Mouse (Mus musculus): ENCODE results near the gene Stard10. TPM values are rescaled to one million over a fixed set of nuclear protein-coding genes. Genes with fewer than 3 reads are reported as not detected.

The Stard10 gene
- polyA plus RNA-seq, 1 experiment from 2014 or later, result 74.1 TPM

- no peaks in the 10 kb centered on the region for H3K27me3 ChIP-seq (ENCODE audit: insufficient read depth, low read length)
- no peak for TF ChIP-seq CTCF (IDR thresholded peaks at IDR 0.05; ENCODE audit: low read depth)
- H3K4me2 ChIP-seq (ENCODE audit: low read length), result no peak overlapping the region
- 69% methylated on average over 4 of the region's 4 CpGs for WGBS
- ATAC-seq (replicated peaks; ENCODE audit: low FRiP score, low read depth), result no peak
- H3K4me3 ChIP-seq (replicated peaks; ENCODE audit: low read depth, low read length), result no peak overlapping the region
- no peaks in the 10 kb centered on the region for H3K36me3 ChIP-seq (ENCODE audit: insufficient read depth, low read length)
- DNase-seq (ENCODE audit: low spot score), result no peak
- peaks cover 31% of the 10 kb centered on the region for H3K4me1 ChIP-seq (replicated peaks; ENCODE audit: insufficient read depth, low read length)
- H3K9me3 ChIP-seq (replicated peaks; ENCODE audit: low read length), result no peaks in the 10 kb centered on the region
- H3K9ac ChIP-seq (ENCODE audit: low read depth, low read length), result no peak overlapping the region
- no peak overlapping the region for H3K27ac ChIP-seq
Observed at GRCm38 (mm10) chr7:101318848-101319247, 2.0 kb downstream of the Stard10 start.

GRCm38 (mm10) chr7:101319796-101320195 lies 2.9 kb downstream of the Stard10 start:
- ATAC-seq (replicated peaks; ENCODE audit: low FRiP score, low read depth), result no peak
- H3K9me3 ChIP-seq (replicated peaks; ENCODE audit: low read length), result no peaks in the 10 kb centered on the region
- no peak for TF ChIP-seq CTCF (IDR thresholded peaks at IDR 0.05; ENCODE audit: low read depth)
- DNase-seq (ENCODE audit: low spot score), result no peak
- H3K36me3 ChIP-seq (ENCODE audit: insufficient read depth, low read length), result no peaks in the 10 kb centered on the region
- WGBS, result 88% methylated on average over 1 of the region's 1 CpGs
- no peaks in the 10 kb centered on the region for H3K27me3 ChIP-seq (ENCODE audit: insufficient read depth, low read length)
- peaks cover 29% of the 10 kb centered on the region for H3K4me1 ChIP-seq (replicated peaks; ENCODE audit: insufficient read depth, low read length)
- no peak overlapping the region for H3K9ac ChIP-seq (ENCODE audit: low read depth, low read length)
- H3K4me3 ChIP-seq (replicated peaks; ENCODE audit: low read depth, low read length), result no peak overlapping the region
- H3K4me2 ChIP-seq (ENCODE audit: low read length), result no peak overlapping the region
- no peak overlapping the region for H3K27ac ChIP-seq

GRCm38 (mm10) chr7:101320399-101321217 lies 3.7 kb downstream of the Stard10 start:
- peak overlapping the region; percentile 94 for H3K4me2 ChIP-seq (ENCODE audit: low read length)
- peak; percentile 67 for DNase-seq (ENCODE audit: low spot score)
- ATAC-seq (replicated peaks; ENCODE audit: low FRiP score, low read depth), result peak; percentile 76
- H3K4me3 ChIP-seq (replicated peaks; ENCODE audit: low read depth, low read length), result peak overlapping the region; percentile 56
- WGBS, result 3% methylated on average over 37 of the region's 37 CpGs
- peak overlapping the region; percentile 87 for H3K9ac ChIP-seq (ENCODE audit: low read depth, low read length)
- H3K27me3 ChIP-seq (ENCODE audit: insufficient read depth, low read length), result no peaks in the 10 kb centered on the region
- H3K36me3 ChIP-seq (ENCODE audit: insufficient read depth, low read length), result no peaks in the 10 kb centered on the region
- peak overlapping the region; percentile 85 for H3K27ac ChIP-seq
- H3K4me1 ChIP-seq (replicated peaks; ENCODE audit: insufficient read depth, low read length), result peaks cover 29% of the 10 kb centered on the region
- H3K9me3 ChIP-seq (replicated peaks; ENCODE audit: low read length), result no peaks in the 10 kb centered on the region
- no peak for TF ChIP-seq CTCF (IDR thresholded peaks at IDR 0.05; ENCODE audit: low read depth)

GRCm38 (mm10) chr7:101321218-101321827 lies 4.4 kb downstream of the Stard10 start:
- Histone ChIP-seq H3K27ac (peak overlapping the region; percentile 85), H3K4me3 (replicated peaks; ENCODE audit: low read depth, low read length) (peak overlapping the region; percentile 56), H3K4me2 (ENCODE audit: low read length) (peak overlapping the region; percentile 94), H3K4me1 (replicated peaks; ENCODE audit: insufficient read depth, low read length) (peaks cover 29% of the 10 kb centered on the region), H3K9me3 (replicated peaks; ENCODE audit: low read length) (no peaks in the 10 kb centered on the region), H3K27me3 (ENCODE audit: insufficient read depth, low read length) (no peaks in the 10 kb centered on the region), H3K9ac (ENCODE audit: low read depth, low read length) (peak overlapping the region; percentile 87), H3K36me3 (ENCODE audit: insufficient read depth, low read length) (no peaks in the 10 kb centered on the region)
- DNase-seq (ENCODE audit: low spot score) (peak; percentile 47), ATAC-seq (replicated peaks; ENCODE audit: low FRiP score, low read depth) (peak; percentile 50)
- WGBS, result 2% methylated on average over 40 of the region's 61 CpGs
- no peak for TF ChIP-seq CTCF (IDR thresholded peaks at IDR 0.05; ENCODE audit: low read depth)

GRCm38 (mm10) chr7:101323141-101323594 lies 6.3 kb downstream of the Stard10 start:
- H3K36me3 ChIP-seq (ENCODE audit: insufficient read depth, low read length), result no peaks in the 10 kb centered on the region
- H3K27ac ChIP-seq, result peak overlapping the region; percentile 31; the same call in 1 of the 2 replicates
- H3K9me3 ChIP-seq (replicated peaks; ENCODE audit: low read length), result no peaks in the 10 kb centered on the region
- H3K9ac ChIP-seq (ENCODE audit: low read depth, low read length), result no peak overlapping the region
- H3K4me1 ChIP-seq (replicated peaks; ENCODE audit: insufficient read depth, low read length), result peaks cover 29% of the 10 kb centered on the region
- peak overlapping the region; percentile 94 for H3K4me2 ChIP-seq (ENCODE audit: low read length)
- 55% methylated on average over 4 of the region's 4 CpGs for WGBS
- ATAC-seq (replicated peaks; ENCODE audit: low FRiP score, low read depth) (peak; percentile 37), DNase-seq (ENCODE audit: low spot score) (no peak)
- no peak overlapping the region for H3K4me3 ChIP-seq (replicated peaks; ENCODE audit: low read depth, low read length)
- TF ChIP-seq CTCF (IDR thresholded peaks at IDR 0.05; ENCODE audit: low read depth), result no peak
- no peaks in the 10 kb centered on the region for H3K27me3 ChIP-seq (ENCODE audit: insufficient read depth, low read length)

- DNase-seq (ENCODE audit: low spot score) (no peak), ATAC-seq (replicated peaks; ENCODE audit: low FRiP score, low read depth) (no peak)
- peaks cover 29% of the 10 kb centered on the region for H3K4me1 ChIP-seq (replicated peaks; ENCODE audit: insufficient read depth, low read length)
- no peak for TF ChIP-seq CTCF (IDR thresholded peaks at IDR 0.05; ENCODE audit: low read depth)
- H3K9ac ChIP-seq (ENCODE audit: low read depth, low read length), result no peak overlapping the region
- H3K27me3 ChIP-seq (ENCODE audit: insufficient read depth, low read length), result no peaks in the 10 kb centered on the region
- H3K27ac ChIP-seq, result no peak overlapping the region
- WGBS, result 41% methylated on average over 6 of the region's 6 CpGs
- no peaks in the 10 kb centered on the region for H3K9me3 ChIP-seq (replicated peaks; ENCODE audit: low read length)
- H3K4me3 ChIP-seq (replicated peaks; ENCODE audit: low read depth, low read length), result no peak overlapping the region
- H3K36me3 ChIP-seq (ENCODE audit: insufficient read depth, low read length), result no peaks in the 10 kb centered on the region
- H3K4me2 ChIP-seq (ENCODE audit: low read length), result no peak overlapping the region
Observed at GRCm38 (mm10) chr7:101324142-101324962, 7.5 kb downstream of the Stard10 start.
